Mouse (Mus musculus) erythroblast, embryonic 14.5 days (primary cell): ENCODE measurements around the gene Zdhhc24. TPM values are rescaled to one million over a fixed set of nuclear protein-coding genes. Genes with fewer than 3 reads are reported as not detected.
A peak's percentile ranks its signal among the peaks of the same experiment; 100 is the strongest.

ENCODE experiments used
- H3K27me3 ChIP-seq: 2 replicates; pipeline ENCODE4 v1.6.1; 2012; ENCODE audit warnings: inconsistent platforms; ENCODE audit not compliant: control insufficient read depth
- H3K36me3 ChIP-seq: 2 replicates; pipeline ENCODE4 v1.6.1; 2012; ENCODE audit warnings: mild to moderate bottlenecking, inconsistent platforms; ENCODE audit not compliant: control insufficient read depth
- H3K4me1 ChIP-seq: 2 replicates; pipeline ENCODE4 v1.6.1; 2012; ENCODE audit warnings: inconsistent platforms; ENCODE audit not compliant: control insufficient read depth
- H3K4me3 ChIP-seq: replicated peaks from 2 replicates; pipeline ENCODE3; 2012; ENCODE audit warnings: moderate library complexity, mild to moderate bottlenecking, inconsistent platforms
- H3K9me3 ChIP-seq: 2 replicates; pipeline ENCODE4 v1.6.1; 2012; ENCODE audit warnings: low read length, inconsistent platforms, mixed read lengths; ENCODE audit not compliant: control insufficient read depth
- GATA1 ChIP-seq: IDR thresholded peaks from 2 replicates; pipeline ENCODE4 v1.6.1; 2012; ENCODE audit warnings: low read length, inconsistent platforms, mixed read lengths
- TAL1 ChIP-seq: IDR thresholded peaks from 3 replicates; pipeline ENCODE4 v1.6.1; 2012; ENCODE audit warnings: low read length, inconsistent platforms, mixed read lengths
- polyA plus RNA-seq: library from polyadenylated mRNA; stranded (reverse); fragments of >175 nt; gene quantifications from 2 replicates; pipeline ENCODE4 v1.2.3, GENCODE M21; 2012

The Zdhhc24 gene
- polyA plus RNA-seq, 1 experiment = 1.1 TPM

- no peak for TF ChIP-seq GATA1
- TF ChIP-seq TAL1 = no peak
- Histone ChIP-seq H3K9me3 (no peaks in the 10 kb centered on the region), H3K27me3 (peaks cover 74% of the 10 kb centered on the region), H3K36me3 (no peaks in the 10 kb centered on the region), H3K4me1 (peaks cover 18% of the 10 kb centered on the region), H3K4me3 (no peak overlapping the region)
These were observed 32.6 kb upstream of the Zdhhc24 start for GRCm38 (mm10) chr19:4845846-4846245.

- TF ChIP-seq GATA1 = no peak
- TF ChIP-seq TAL1 = no peak
- Histone ChIP-seq H3K4me3 (no peak overlapping the region), H3K9me3 (no peaks in the 10 kb centered on the region), H3K36me3 (no peaks in the 10 kb centered on the region), H3K27me3 (peaks cover 73% of the 10 kb centered on the region), H3K4me1 (peaks cover 10% of the 10 kb centered on the region)
These were observed 31.0 kb upstream of the Zdhhc24 start for GRCm38 (mm10) chr19:4847490-4847889.

- TF ChIP-seq TAL1 (no peak), GATA1 (no peak)
- no peak overlapping the region for H3K4me3 ChIP-seq
- peaks cover 16% of the 10 kb centered on the region for H3K4me1 ChIP-seq
- peaks cover 81% of the 10 kb centered on the region for H3K27me3 ChIP-seq
- no peaks in the 10 kb centered on the region for H3K36me3 ChIP-seq
- H3K9me3 ChIP-seq = peaks cover 2% of the 10 kb centered on the region; the same call in 1 of the 2 replicates
These were observed 28.7 kb upstream of the Zdhhc24 start for GRCm38 (mm10) chr19:4849800-4850199.

GRCm38 (mm10) chr19:4850281-4850680 is 28.2 kb upstream of the Zdhhc24 start:
- Histone ChIP-seq H3K36me3 (no peaks in the 10 kb centered on the region), H3K27me3 (peaks cover 85% of the 10 kb centered on the region)
- TF ChIP-seq TAL1 = no peak
- TF ChIP-seq GATA1 = no peak

GRCm38 (mm10) chr19:4854552-4855469 is 23.7 kb upstream of the Zdhhc24 start, which contains the start of gene Ctsf:
TSS of gene Ctsf (plus strand) at chr19:4855130.
- Histone ChIP-seq H3K9me3 (peaks cover 5% of the 10 kb centered on the region; the same call in 1 of the 2 replicates), H3K36me3 (peaks cover 34% of the 10 kb centered on the region), H3K4me1 (peaks cover 54% of the 10 kb centered on the region), H3K27me3 (peaks cover 70% of the 10 kb centered on the region), H3K4me3 (peak within 1 kb of the TSS; percentile 66)
- TF ChIP-seq GATA1 = no peak

More at GRCm38 (mm10) chr19:4850281-4850680, 28.2 kb upstream of the Zdhhc24 start:
- peaks cover 2% of the 10 kb centered on the region; the same call in 1 of the 2 replicates for H3K9me3 ChIP-seq
- no peak overlapping the region for H3K4me3 ChIP-seq
- peaks cover 19% of the 10 kb centered on the region for H3K4me1 ChIP-seq

- H3K4me1 ChIP-seq = peaks cover 61% of the 10 kb centered on the region
- H3K36me3 ChIP-seq = peaks cover 41% of the 10 kb centered on the region
- H3K4me3 ChIP-seq = peak overlapping the region; percentile 66
- no peak for TF ChIP-seq GATA1
- no peak for TF ChIP-seq TAL1
- H3K9me3 ChIP-seq = peaks cover 5% of the 10 kb centered on the region; the same call in 1 of the 2 replicates
- peaks cover 64% of the 10 kb centered on the region for H3K27me3 ChIP-seq
These were observed 23.0 kb upstream of the Zdhhc24 start for GRCm38 (mm10) chr19:4855470-4855820.

- H3K27me3 ChIP-seq = peaks cover 59% of the 10 kb centered on the region
- TF ChIP-seq GATA1 = no peak
- no peak for TF ChIP-seq TAL1
- peaks cover 46% of the 10 kb centered on the region for H3K36me3 ChIP-seq
- peak overlapping the region; percentile 66 for H3K4me3 ChIP-seq
- peaks cover 5% of the 10 kb centered on the region; the same call in 1 of the 2 replicates for H3K9me3 ChIP-seq
- peaks cover 66% of the 10 kb centered on the region for H3K4me1 ChIP-seq
These were observed 22.5 kb upstream of the Zdhhc24 start for GRCm38 (mm10) chr19:4855951-4856350.

GRCm38 (mm10) chr19:4859081-4859480 is 19.4 kb upstream of the Zdhhc24 start:
- peak overlapping the region; percentile 67 for H3K4me3 ChIP-seq
- TF ChIP-seq GATA1 (peak; percentile 97), TAL1 (peak; percentile 98)
- H3K4me1 ChIP-seq = peaks cover 86% of the 10 kb centered on the region
- H3K36me3 ChIP-seq = peaks cover 67% of the 10 kb centered on the region
- peaks cover 55% of the 10 kb centered on the region for H3K27me3 ChIP-seq
- H3K9me3 ChIP-seq = peaks cover 7% of the 10 kb centered on the region

- Histone ChIP-seq H3K4me1 (peaks cover 71% of the 10 kb centered on the region), H3K9me3 (peaks cover 4% of the 10 kb centered on the region), H3K4me3 (no peak overlapping the region), H3K36me3 (peaks cover 46% of the 10 kb centered on the region), H3K27me3 (peaks cover 64% of the 10 kb centered on the region)
- TF ChIP-seq GATA1 (no peak), TAL1 (no peak)
These were observed 15.4 kb upstream of the Zdhhc24 start for GRCm38 (mm10) chr19:4863048-4863447.
